Mouse (Mus musculus) thymus, postnatal 4 days (tissue): ENCODE data around the gene A130010J15Rik.

Source experiments
- DNase-seq: peaks from one replicate; pipeline ENCODE4 v3.0.0; 2021

Gene A130010J15Rik

DNA sequence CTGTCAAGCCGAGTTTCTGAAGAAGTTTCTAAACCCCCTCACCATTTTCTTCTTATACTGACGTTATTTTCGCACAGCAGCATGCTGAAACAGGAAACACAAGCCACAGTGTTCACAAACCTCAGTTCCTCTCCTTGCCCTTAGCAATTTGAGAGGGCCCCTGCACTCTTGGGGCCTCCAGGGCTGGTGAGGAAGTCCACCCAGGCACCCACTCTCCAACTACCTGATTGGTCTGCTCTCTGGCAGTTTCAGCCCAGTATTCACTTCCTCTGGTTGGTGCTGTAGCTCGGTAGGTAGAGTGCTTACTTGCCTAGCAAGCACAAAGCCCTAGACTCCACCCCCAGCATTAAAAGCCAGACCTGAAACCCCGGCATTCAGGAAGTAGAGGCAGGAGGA lies 33.5 kb downstream of the A130010J15Rik start, which contains the start of gene Traf3ip3:
Gene Traf3ip3 (minus strand): TSS at position 321 of the 396 bp plus-strand sequence.
- peak; percentile 78 for DNase-seq

DNA sequence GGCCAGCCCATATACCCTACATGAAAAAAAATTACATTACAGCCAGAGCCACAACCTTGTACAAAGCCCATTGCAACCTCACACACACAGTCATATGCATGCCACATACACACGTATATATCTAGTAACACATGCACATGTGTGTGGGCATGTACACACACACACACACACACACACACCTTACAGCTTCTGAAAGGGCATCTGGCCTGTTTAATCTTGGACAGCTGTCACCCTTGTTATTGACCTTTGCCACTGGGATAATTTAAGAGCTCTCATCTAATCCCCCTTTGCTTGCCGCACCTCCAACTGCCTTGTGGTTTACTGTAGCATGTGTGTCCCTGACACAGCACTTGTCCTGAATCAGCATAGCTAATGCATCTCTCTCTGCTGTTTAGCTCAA lies 36.0 kb downstream of the A130010J15Rik start:
- no peak for DNase-seq

DNA sequence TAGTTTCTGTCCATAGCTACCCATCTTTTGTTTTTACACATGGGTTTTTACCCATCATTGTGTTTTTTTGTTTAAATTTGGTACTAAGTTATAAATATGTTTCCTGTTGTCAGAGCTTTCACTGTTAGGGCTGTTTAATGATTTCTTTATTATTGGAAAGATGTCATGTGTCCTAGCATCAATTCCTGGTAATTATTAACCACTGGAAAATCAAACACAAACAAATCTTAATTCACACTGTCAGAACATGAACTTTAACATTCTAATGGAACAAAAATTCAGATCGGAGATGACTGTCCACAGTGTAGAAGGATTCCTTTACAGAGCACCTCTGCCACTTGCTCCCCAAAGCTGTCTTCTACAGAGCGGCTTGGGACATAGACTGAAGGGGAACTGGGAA lies 37.6 kb downstream of the A130010J15Rik start:
- DNase-seq: no peak

DNA sequence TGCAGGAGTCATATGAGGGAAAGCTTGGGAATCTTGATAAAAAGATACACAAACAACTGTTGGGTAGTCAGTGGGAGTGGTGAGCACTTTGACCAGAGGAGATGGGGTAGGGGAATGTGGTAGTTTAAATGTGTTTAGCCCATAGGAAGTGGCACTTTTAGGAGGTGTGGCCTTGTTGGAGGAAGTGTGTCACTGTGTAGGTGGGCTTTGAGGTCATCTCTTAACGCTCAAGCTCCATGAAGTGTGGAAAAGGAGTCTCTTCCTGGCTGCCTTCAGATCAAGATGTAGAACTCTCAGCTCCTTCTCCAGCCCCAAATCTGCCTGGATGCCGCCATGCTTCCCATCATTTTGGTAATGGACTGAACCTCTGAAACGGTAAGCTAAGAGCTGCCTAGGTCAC lies 39.7 kb downstream of the A130010J15Rik start, which contains the start of gene Lamb3:
Gene Lamb3 (plus strand): TSS at position 197 of the 400 bp plus-strand sequence.
- DNase-seq: no peak

DNA sequence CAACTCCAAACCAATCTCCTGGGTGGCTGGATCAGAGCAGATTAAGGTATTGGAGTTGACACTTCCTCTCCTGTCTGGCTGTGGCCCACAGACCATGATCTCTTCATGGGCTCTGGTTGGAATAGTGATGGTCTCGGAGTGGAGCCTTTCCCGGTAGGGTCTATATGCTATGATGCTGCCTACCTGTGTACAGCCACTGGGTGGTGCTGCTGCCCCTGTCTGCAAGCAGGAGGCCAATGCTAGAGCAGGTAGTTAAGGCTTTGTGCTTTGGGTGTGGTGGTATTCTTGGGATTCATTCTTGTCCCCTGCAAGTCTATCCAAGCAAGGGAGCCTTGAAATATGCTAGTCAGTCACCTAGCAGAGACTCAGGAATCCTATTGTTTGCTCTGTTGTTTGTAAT lies 40.3 kb downstream of the A130010J15Rik start:
- peak; percentile 88 for DNase-seq

DNA sequence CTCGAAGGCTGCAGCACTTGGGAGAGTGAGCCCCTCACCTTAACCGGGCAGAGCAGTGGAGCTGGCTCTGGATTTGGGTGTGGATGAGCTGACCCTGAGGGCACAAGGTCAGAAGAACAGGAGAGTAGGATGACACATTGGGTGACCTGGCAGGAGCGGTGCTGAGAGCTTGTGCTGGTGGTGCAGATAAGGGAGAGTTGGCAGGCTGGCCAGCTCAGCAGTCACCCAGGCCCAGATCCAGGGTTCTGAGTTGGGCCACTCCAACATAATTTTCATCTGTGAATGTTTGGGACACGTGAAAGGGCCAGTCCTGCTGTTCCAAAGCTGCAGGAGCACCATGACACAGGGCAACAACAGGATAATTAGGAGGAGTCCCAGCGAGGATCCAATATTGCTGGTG lies 43.5 kb downstream of the A130010J15Rik start:
- DNase-seq: no peak

DNA sequence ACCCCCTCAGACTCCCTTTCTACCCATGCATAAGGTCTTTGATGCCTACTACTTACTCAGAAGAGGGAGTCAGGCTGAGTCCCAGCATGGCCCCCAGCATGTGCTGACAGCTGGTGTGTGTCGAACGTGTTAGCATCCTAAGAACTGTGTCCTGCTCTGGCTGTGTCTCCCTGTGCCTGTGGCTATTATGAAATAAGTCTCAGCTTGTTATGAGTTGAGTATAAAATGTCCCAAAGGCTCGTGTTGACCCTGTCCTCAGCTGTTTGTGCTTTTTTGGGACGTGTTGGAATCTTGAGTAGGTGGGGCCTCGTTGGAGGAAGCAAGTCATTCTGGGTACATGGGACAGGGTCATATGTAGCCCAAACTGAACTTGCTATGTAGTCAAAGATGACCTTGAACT lies 46.2 kb downstream of the A130010J15Rik start:
- peak; percentile 46 for DNase-seq

DNA sequence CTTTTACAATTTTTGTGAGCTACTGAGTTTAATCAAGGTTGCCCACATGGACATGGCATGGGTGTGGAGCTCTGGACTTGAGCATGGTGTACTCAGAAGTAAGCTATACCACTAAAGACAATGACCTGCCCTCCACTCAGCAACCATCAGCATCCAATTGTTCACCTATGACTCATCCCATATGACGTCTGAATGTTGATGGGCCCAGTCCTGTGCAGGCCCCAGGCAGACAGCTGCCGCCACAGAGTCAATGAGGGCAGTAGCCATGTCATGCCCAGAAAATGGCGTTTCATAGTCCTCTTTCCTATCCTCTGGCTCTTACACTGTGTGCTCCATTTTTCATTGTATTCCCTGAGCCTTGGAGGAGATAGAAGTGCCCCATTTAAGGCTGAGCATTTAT lies 48.2 kb downstream of the A130010J15Rik start:
- DNase-seq: no peak

DNA sequence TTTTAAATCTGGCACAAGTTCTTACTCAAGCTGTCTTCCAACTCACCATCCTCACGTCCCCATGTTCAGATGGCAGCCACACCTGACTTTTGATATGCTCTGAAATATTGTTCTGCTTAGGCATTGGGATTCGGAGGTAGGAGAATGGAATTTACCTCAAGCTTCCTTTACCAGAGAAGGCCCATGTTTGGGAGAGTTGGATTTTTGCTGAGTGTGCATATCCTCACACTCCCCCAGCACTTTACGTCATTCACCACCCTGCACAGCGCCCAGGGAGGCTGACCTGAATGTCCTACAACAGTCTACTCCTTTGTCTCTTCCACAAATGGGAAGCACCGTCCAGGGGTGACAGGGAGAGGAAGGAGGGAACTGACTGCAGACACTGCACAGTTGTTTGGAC lies 52.6 kb downstream of the A130010J15Rik start:
- no peak for DNase-seq

DNA sequence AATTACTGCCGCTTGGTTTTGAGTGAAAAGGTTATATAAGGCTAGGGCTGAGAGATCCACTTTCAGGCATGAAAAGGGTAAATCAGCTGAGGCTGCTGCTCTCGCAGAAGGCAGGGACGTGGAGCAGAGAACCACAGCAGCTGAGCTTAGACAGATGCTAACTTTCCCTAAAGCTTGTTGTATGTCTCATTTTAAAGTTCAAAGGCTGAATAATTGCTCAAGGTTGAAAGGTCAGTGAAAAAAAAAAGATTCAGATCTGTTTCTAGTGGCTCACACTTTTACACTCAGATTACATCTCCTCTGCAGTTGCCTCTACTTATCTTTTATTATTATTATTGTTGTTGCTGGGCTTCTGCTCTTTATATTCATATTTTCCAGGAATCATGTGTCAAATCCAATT lies 57.7 kb downstream of the A130010J15Rik start:
- DNase-seq: no peak

DNA sequence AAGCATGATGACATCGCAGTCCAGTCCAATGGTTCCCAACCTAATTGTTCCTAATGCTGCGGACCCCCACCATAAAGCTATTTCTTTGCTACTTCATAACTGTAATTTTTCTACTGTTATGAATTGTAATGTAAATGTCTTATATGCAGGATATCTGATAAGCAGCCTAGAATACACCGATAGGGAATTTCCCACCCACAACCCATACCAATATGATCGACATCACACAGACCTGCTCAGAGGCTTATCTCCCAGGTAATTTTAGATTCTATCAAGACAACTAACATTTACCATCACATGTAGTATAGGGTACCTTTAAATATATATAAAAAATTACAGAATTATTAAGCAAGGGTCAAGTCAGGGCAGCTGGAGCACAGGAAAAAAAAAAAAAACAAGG lies 58.3 kb downstream of the A130010J15Rik start:
- DNase-seq: no peak

DNA sequence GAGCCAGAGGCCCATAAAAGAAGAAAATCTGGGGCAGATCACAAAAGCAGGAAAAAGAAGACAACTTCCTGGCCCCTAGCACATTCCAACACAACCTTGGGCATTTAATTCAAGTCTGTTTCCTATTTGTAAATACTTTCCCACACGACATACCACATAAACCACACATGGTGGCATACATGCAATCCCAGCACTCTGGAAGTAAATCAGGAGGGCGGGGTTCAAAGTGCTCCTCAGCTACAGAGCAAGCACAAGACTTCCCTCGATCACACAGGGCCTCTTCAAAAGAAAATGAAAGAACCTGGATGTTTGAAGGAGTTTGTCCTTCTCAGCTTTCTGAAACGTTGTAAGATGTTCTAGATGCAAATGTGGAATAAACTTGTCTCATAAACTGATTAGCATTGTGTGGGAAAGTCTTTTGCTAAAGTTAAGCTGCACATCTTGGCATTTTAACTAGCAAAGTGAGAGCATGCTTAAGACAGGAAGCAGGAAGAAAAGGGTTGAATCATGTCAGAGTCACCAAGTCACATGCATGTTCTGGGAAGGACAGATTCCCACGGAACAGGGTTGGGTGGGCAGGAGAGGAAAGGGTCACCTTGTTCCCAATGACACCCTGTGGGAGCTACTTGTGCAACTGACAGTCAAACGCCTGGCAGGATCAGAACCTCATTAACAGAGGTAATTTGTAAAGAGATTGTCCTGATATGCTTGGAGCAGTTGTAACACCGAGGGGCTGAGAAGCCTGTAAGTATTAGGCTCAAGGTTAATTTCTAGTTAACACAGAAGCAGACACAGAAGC lies 59.1 kb downstream of the A130010J15Rik start:
- no peak for DNase-seq
